Mouse (Mus musculus) CH12.LX (cell line): ENCODE data around the gene Stag1. TPM values are rescaled to one million over a fixed set of nuclear protein-coding genes. Genes with fewer than 3 reads are reported as not detected.

Experiments used
- DNase-seq: peaks from one replicate; pipeline ENCODE4 v3.0.0-alpha.2; 2013; ENCODE audit errors: extremely low read depth
- H3K27ac ChIP-seq: 2 replicates; pipeline ENCODE4 v1.5.1; 2012; ENCODE audit warnings: low read depth, mild to moderate bottlenecking, control low read depth, moderate library complexity; ENCODE audit not compliant: insufficient read depth
- H3K27me3 ChIP-seq: replicated peaks from 2 replicates; pipeline ENCODE3; 2012; ENCODE audit warnings: inconsistent platforms
- H3K36me3 ChIP-seq, 2 experiments: replicated peaks in 1 of 2; 2 replicates each; pipeline versions ENCODE3 to v1.6.1; 2012; ENCODE audit warnings: inconsistent platforms in 1 of 2, low read length in 1 of 2, mild to moderate bottlenecking in 1 of 2, mixed read lengths in 1 of 2, moderate library complexity in 1 of 2; ENCODE audit not compliant: control insufficient read depth in 1 of 2, insufficient read depth in 1 of 2
- H3K4me1 ChIP-seq, 2 experiments: 2 replicates each; pipeline ENCODE4 v1.6.1; 2012; ENCODE audit warnings: inconsistent platforms in 1 of 2, moderate library complexity in 1 of 2; ENCODE audit not compliant: insufficient read depth in 2 of 2, control insufficient read depth in 1 of 2
- H3K4me2 ChIP-seq: 2 replicates; pipeline ENCODE4 v1.6.1; 2012; ENCODE audit warnings: low read depth, mild to moderate bottlenecking, control low read depth; ENCODE audit not compliant: poor library complexity, insufficient read depth, severe bottlenecking
- H3K4me3 ChIP-seq, 3 experiments: fragments of 150-350 bp in 1 of 3; sonication (generic) in 1 of 3; replicated peaks in 1 of 3; 2 replicates each; pipeline versions ENCODE3 to v1.5.1; 2011 to 2012; ENCODE audit warnings: low read depth in 2 of 3, low read length in 2 of 3, mild to moderate bottlenecking in 2 of 3, moderate library complexity in 2 of 3, control low read depth in 1 of 3, improper control_type of control experiment in 1 of 3, inconsistent platforms in 1 of 3, mixed read lengths in 1 of 3; ENCODE audit not compliant: poor library complexity in 1 of 3
- H3K79me2 ChIP-seq: replicated peaks from 2 replicates; pipeline ENCODE4 v1.6.1; 2012; ENCODE audit warnings: mild to moderate bottlenecking, moderate library complexity; ENCODE audit not compliant: control insufficient read depth, poor library complexity, insufficient read depth, severe bottlenecking; ENCODE audit errors: extremely low read depth
- H3K9ac ChIP-seq: 2 replicates; pipeline ENCODE4 v1.6.1; 2012; ENCODE audit warnings: low read depth, mild to moderate bottlenecking, control low read depth, moderate library complexity; ENCODE audit not compliant: insufficient read depth
- H3K9me3 ChIP-seq: replicated peaks from 2 replicates; pipeline ENCODE3; 2012; ENCODE audit warnings: low read length, inconsistent platforms, mixed read lengths
- CHD1 ChIP-seq: IDR thresholded peaks from 2 replicates; pipeline ENCODE4 v1.6.1; 2012; ENCODE audit warnings: low read depth, low read length, improper control_type of control experiment, inconsistent platforms
- CTCF ChIP-seq, 2 experiments: IDR thresholded peaks in 1 of 2; conservative IDR thresholded peaks in 1 of 2; 2 replicates each; pipeline ENCODE4 v1.5.1; 2011 to 2012; ENCODE audit warnings: low read depth in 2 of 2, low read length in 2 of 2, improper control_type of control experiment in 1 of 2, inconsistent platforms in 1 of 2, mild to moderate bottlenecking in 1 of 2, moderate library complexity in 1 of 2
- E2F4 ChIP-seq: IDR thresholded peaks from 2 replicates; pipeline ENCODE4 v1.6.1; 2011; ENCODE audit warnings: low read depth, low read length, improper control_type of control experiment; ENCODE audit not compliant: insufficient replicate concordance
- EP300 ChIP-seq: IDR thresholded peaks from 2 replicates; pipeline ENCODE4 v1.6.1; 2011; ENCODE audit warnings: low read length, improper control_type of control experiment
- ETS1 ChIP-seq: conservative IDR thresholded peaks from 2 replicates; pipeline ENCODE4 v1.6.1; 2012; ENCODE audit warnings: low read depth, mild to moderate bottlenecking, inconsistent platforms, low read length, improper control_type of control experiment, moderate library complexity
- GABPA ChIP-seq: IDR thresholded peaks from 2 replicates; pipeline ENCODE4 v1.6.1; 2012; ENCODE audit warnings: low read depth, low read length, improper control_type of control experiment, inconsistent platforms; ENCODE audit not compliant: insufficient replicate concordance
- JUN ChIP-seq: IDR thresholded peaks from 2 replicates; pipeline ENCODE4 v1.6.1; 2011; ENCODE audit warnings: low read depth, mild to moderate bottlenecking, low read length, improper control_type of control experiment, moderate library complexity; ENCODE audit not compliant: insufficient read depth
- JUND ChIP-seq: conservative IDR thresholded peaks from 2 replicates; pipeline ENCODE4 v1.6.1; 2011; ENCODE audit warnings: low read depth, low read length, improper control_type of control experiment
- KAT2A ChIP-seq: IDR thresholded peaks from 2 replicates; pipeline ENCODE4 v1.6.1; 2012; ENCODE audit warnings: low read length, improper control_type of control experiment, inconsistent platforms; ENCODE audit not compliant: insufficient replicate concordance
- MAX ChIP-seq: IDR thresholded peaks from 2 replicates; pipeline ENCODE4 v1.6.1; 2011; ENCODE audit warnings: low read length, improper control_type of control experiment
- MAZ ChIP-seq: IDR thresholded peaks from 2 replicates; pipeline ENCODE4 v1.6.1; 2012; ENCODE audit warnings: low read depth, mild to moderate bottlenecking, inconsistent platforms, low read length, improper control_type of control experiment, moderate library complexity
- MEF2A ChIP-seq: IDR thresholded peaks from 2 replicates; pipeline ENCODE4 v1.6.1; 2014; ENCODE audit warnings: low read depth, mild to moderate bottlenecking, inconsistent platforms, low read length, improper control_type of control experiment, borderline replicate concordance
- POLR2A ChIP-seq: IDR thresholded peaks from 2 replicates; pipeline ENCODE4 v1.6.1; 2011; ENCODE audit warnings: low read depth, mild to moderate bottlenecking, improper control_type of control experiment, low read length
- POLR2AphosphoS2 ChIP-seq: IDR thresholded peaks from 2 replicates; pipeline ENCODE4 v1.6.1; 2011; ENCODE audit warnings: low read depth, low read length, improper control_type of control experiment
- SIN3A ChIP-seq: IDR thresholded peaks from 2 replicates; pipeline ENCODE4 v1.6.1; 2012; ENCODE audit warnings: low read length, improper control_type of control experiment, inconsistent platforms
- TBP ChIP-seq: conservative IDR thresholded peaks from 2 replicates; pipeline ENCODE4 v1.6.1; 2011; ENCODE audit warnings: low read depth, low read length, improper control_type of control experiment
- ZC3H11A ChIP-seq: IDR thresholded peaks from 2 replicates; pipeline ENCODE4 v1.6.1; 2012; ENCODE audit warnings: low read depth, mild to moderate bottlenecking, inconsistent platforms, low read length, improper control_type of control experiment
- ZNF384 ChIP-seq: IDR thresholded peaks from 2 replicates; pipeline ENCODE4 v1.6.1; 2012; ENCODE audit warnings: low read depth, low read length, improper control_type of control experiment, inconsistent platforms
- dilution Hi-C: fragments of 300-500 bp; cut with MboI; formaldehyde crosslinking; loops from 2 replicates; pipeline ENCODE4 v1.14.3; 2020; ENCODE audit warnings: low sequenced_read_pairs; ENCODE audit not compliant: extremely low pct_unique_long_range_greater_than_20kb, extremely low pct_ligation_motif_present
- in situ Hi-C: fragments of 300-500 bp; cut with MboI; formaldehyde crosslinking; loops from 3 replicates; pipeline ENCODE4 v1.14.3; 2019; ENCODE audit warnings: low sequenced_read_pairs, low pct_ligation_motif_present, low pct_unique_long_range_greater_than_20kb, mixed read lengths
- polyA plus RNA-seq: library from polyadenylated mRNA; unstranded; fragments of >175 nt; gene quantifications from 2 replicates; pipeline ENCODE4 v1.2.1, GENCODE M21; 2012; ENCODE audit warnings: low read depth; ENCODE audit not compliant: insufficient read length
- total RNA-seq, 2 experiments: library from RNA; depleted of rRNA; stranded (reverse); fragments of 300-350 nt in 1 of 2; fragments of >200 nt in 1 of 2; gene quantifications; 2 replicates each; pipeline ENCODE4 v1.2.3; 2012 to 2014

The Stag1 gene
- total and polyA plus RNA-seq, 3 experiments, result 24.5 to 45.9 (median 33.7) TPM

DNA sequence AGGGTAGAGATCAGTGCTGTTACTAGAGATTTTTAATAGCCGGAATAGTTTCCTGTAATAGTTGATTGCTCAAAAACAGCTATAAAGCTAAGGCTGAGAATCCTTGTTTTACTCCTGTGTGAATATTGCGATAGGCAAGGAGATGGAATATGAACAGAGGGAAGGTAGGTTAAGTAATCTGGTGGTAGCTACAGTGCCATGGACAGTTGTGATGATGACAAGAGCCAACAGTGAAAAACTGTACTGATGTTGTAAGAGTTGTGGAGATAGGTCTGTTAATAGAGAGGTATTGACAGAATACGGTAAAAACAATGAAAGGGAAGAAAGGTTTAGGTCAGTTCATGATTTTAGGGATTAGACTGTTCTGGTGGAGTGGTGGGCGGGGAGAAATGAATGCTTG lies 58.5 kb downstream of the Stag1 start:
- H3K36me3 ChIP-seq, result peaks cover 0 to 2% of the 10 kb centered on the region in 2 experiments
- peaks cover 41% of the 10 kb centered on the region for H3K79me2 ChIP-seq
- H3K9ac ChIP-seq, result no peak overlapping the region
- peaks cover 2 to 18% of the 10 kb centered on the region in 2 experiments; a peak in 2 of 4 replicates for H3K4me1 ChIP-seq
- TF ChIP-seq POLR2AphosphoS2 (no peak), TBP (no peak), ZNF384 (no peak), JUND (no peak), CTCF (conservative IDR thresholded peaks at IDR 0.05 in 1 of 2, IDR thresholded peaks at IDR 0.05 in 1 of 2; ENCODE audit: low read depth in 2 of 2, low read length in 2 of 2) (no peak), GABPA (no peak), KAT2A (no peak), E2F4 (no peak), MAX (no peak), CHD1 (no peak), EP300 (no peak), ZC3H11A (no peak), MEF2A (no peak), ETS1 (no peak), SIN3A (no peak), MAZ (no peak), POLR2A (no peak)
- no peak overlapping the region for H3K27ac ChIP-seq
- dilution Hi-C loops, result no loop called here
- DNase-seq, result no peak
- H3K9me3 ChIP-seq, result peaks cover under 1% of the 10 kb centered on the region
- H3K4me3 ChIP-seq, result no peak overlapping the region
- no peak overlapping the region for H3K4me2 ChIP-seq
- no peaks in the 10 kb centered on the region for H3K27me3 ChIP-seq
- in situ Hi-C loops, result no loop called here

DNA sequence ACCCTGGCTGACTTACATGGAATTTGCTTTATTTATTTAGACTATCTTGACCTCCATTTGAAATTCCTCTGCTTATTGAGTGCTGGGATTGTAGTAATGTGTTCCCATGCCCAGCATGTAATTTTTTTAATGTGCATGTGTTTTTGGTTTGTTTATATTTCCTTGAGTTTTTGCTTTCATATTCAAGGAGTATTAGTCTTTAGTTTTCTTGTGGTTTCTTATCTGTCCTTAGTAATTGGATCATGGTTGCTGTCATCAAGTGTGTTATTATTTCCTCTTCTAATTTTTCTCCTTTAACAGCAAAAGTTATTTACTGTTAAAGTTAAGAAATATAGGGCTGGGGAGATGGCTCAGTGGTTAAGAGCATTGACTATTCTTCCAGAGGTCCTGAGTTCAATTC lies 63.0 kb downstream of the Stag1 start:
- Histone ChIP-seq H3K79me2 (peaks cover 44% of the 10 kb centered on the region), H3K27ac (no peak overlapping the region)
- dilution Hi-C loops, result no loop called here
- TF ChIP-seq JUN, result no peak
- TF ChIP-seq GABPA, result no peak
- TF ChIP-seq, all 38 proteins: peak for 0
- Histone ChIP-seq H3K4me1 (peaks cover 2 to 22% of the 10 kb centered on the region in 2 experiments; a peak in 2 of 4 replicates), H3K9ac (no peak overlapping the region), H3K4me2 (no peak overlapping the region), H3K27me3 (no peaks in the 10 kb centered on the region), H3K36me3 (peaks cover 0 to 4% of the 10 kb centered on the region in 2 experiments), H3K4me3 (no peak overlapping the region), H3K9me3 (peaks cover 4% of the 10 kb centered on the region)
- in situ Hi-C loops, result no loop called here
- DNase-seq, result no peak
